Mouse (Mus musculus) liver, embryonic 14.5 days (tissue): ENCODE measurements at regions not wholly inside any gene's neighbourhood (a gene's known extent, or its start where the extent isn't known, plus 50 kb on each side); places are given as distances from the start of the nearest gene placed in this dataset.

Experiments used
- ATAC-seq: fragments of 200-750 bp; cut with Nextera tagmentation; 2 replicates; pipeline ENCODE4 v1.8.0; 2017; ENCODE audit warnings: moderate number of reproducible peaks, mild to moderate bottlenecking, moderate library complexity; ENCODE audit not compliant: insufficient read depth
- DNase-seq, 3 experiments: peaks; one replicate each; pipeline ENCODE4 v3.0.0-alpha.2; 2012 to 2013; ENCODE audit warnings: low read depth in 3 of 3, low spot score in 3 of 3
- H3K27ac ChIP-seq: fragments of 300-500 bp; sonication (generic); 2 replicates; pipeline ENCODE4 v1.5.1; 2014; ENCODE audit warnings: moderate library complexity, mild to moderate bottlenecking, control low read depth, inconsistent platforms
- H3K27me3 ChIP-seq: fragments of 300-500 bp; sonication (generic); 2 replicates; pipeline ENCODE4 v1.6.1; 2014; ENCODE audit warnings: mild to moderate bottlenecking, low read length, moderate library complexity; ENCODE audit not compliant: control insufficient read depth, insufficient read depth
- H3K36me3 ChIP-seq: fragments of 300-500 bp; sonication (generic); replicated peaks from 2 replicates; pipeline ENCODE4 v1.6.1; 2014; ENCODE audit warnings: low read depth; ENCODE audit not compliant: control insufficient read depth, insufficient read depth
- H3K4me1 ChIP-seq, 2 experiments: fragments of 200-500 bp in 1 of 2; fragments of 300-500 bp in 1 of 2; sonication (generic) in 1 of 2; replicated peaks; 2 replicates each; pipeline ENCODE4 v1.6.1; 2012 to 2014; ENCODE audit warnings: antibody characterized with exemption in 1 of 2, inconsistent platforms in 1 of 2, low read length in 1 of 2; ENCODE audit not compliant: control insufficient read depth in 2 of 2, insufficient read depth in 2 of 2
- H3K4me2 ChIP-seq: fragments of 300-500 bp; sonication (generic); 2 replicates; pipeline ENCODE4 v1.6.1; 2014; ENCODE audit warnings: low read depth, mild to moderate bottlenecking, control low read depth, moderate library complexity
- H3K4me3 ChIP-seq, 2 experiments: fragments of 200-500 bp in 1 of 2; fragments of 300-500 bp in 1 of 2; sonication (generic) in 1 of 2; 2 replicates each; pipeline ENCODE4 v1.5.1; 2012 to 2014; ENCODE audit warnings: low read depth in 2 of 2, low read length in 2 of 2, mild to moderate bottlenecking in 2 of 2, control low read depth in 1 of 2, inconsistent platforms in 1 of 2, moderate library complexity in 1 of 2; ENCODE audit not compliant: insufficient read depth in 1 of 2
- H3K9ac ChIP-seq: fragments of 300-500 bp; sonication (generic); replicated peaks from 2 replicates; pipeline ENCODE4 v1.6.1; 2014; ENCODE audit warnings: mild to moderate bottlenecking, control low read depth, moderate library complexity
- H3K9me3 ChIP-seq: fragments of 300-500 bp; sonication (generic); 2 replicates; pipeline ENCODE4 v1.6.1; 2016; ENCODE audit warnings: low read length, mixed read lengths; ENCODE audit not compliant: control insufficient read depth
- CTCF ChIP-seq: IDR thresholded peaks from 2 replicates; pipeline ENCODE4 v1.5.1; 2016; ENCODE audit warnings: antibody characterized with exemption, low read depth, control low read depth
- EP300 ChIP-seq: IDR thresholded peaks from 2 replicates; pipeline ENCODE4 v1.6.1; 2016; ENCODE audit warnings: antibody characterized with exemption, low read depth
- WGBS: fragments of 180-500 bp; shearing (Covaris S2); extraction: QIAGEN DNeasy Blood & Tissue Kit; methylation state at CpG from one replicate; pipeline ENCODE4 v1.1.7; 2014; ENCODE audit not compliant: insufficient replicate concordance; 5-methylcytosine and 5-hydroxymethylcytosine counted together

DNA sequence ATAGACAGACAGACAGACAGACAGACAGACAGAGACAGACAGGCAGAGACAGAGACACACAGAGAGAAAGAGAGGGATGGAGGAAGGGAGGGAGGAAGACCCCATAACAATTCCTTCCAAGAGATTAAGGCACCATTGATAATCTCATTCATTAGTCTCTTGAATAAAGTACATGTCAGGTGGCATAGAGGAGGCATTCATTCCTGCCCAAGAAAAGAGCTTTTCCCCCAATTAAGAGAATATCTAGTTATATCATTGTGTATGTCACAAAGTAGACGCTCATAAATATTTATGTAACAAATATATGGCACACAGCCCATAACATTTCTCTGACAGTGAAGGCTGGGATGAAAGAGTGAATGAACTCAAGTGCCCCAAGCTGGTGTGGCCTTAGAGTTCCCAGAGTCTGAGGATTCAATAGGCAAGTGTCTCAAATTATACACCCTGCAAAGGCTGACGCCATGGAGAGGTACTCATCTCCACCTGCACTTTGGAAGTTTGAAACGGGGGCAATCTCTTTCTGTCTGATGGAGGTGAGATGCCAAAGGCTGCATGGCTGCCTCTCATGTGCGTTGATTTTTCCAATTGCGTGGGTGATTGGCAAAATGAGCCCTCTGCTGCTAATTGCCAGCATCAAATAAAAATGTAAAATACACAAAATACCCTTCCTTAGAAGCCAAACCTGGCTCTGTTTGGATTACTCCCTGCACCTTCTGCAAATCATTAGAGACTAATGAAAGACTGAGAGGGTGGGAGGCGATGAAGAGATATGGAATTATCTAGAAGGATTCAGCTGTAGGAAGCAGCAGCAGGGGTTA, 710.3 kb upstream of the Castor2 start:
- TF ChIP-seq CTCF (no peak), EP300 (no peak)
- DNase-seq (no peak), ATAC-seq (no peak)
- Histone ChIP-seq H3K4me3 (no peak overlapping the region), H3K36me3 (no peaks in the 10 kb centered on the region), H3K27ac (no peak overlapping the region), H3K4me2 (no peak overlapping the region), H3K9ac (no peak overlapping the region), H3K4me1 (no peaks in the 10 kb centered on the region), H3K27me3 (no peaks in the 10 kb centered on the region), H3K9me3 (no peaks in the 10 kb centered on the region)
- WGBS = 49% methylated on average over 6 of the region's 6 CpGs

DNA sequence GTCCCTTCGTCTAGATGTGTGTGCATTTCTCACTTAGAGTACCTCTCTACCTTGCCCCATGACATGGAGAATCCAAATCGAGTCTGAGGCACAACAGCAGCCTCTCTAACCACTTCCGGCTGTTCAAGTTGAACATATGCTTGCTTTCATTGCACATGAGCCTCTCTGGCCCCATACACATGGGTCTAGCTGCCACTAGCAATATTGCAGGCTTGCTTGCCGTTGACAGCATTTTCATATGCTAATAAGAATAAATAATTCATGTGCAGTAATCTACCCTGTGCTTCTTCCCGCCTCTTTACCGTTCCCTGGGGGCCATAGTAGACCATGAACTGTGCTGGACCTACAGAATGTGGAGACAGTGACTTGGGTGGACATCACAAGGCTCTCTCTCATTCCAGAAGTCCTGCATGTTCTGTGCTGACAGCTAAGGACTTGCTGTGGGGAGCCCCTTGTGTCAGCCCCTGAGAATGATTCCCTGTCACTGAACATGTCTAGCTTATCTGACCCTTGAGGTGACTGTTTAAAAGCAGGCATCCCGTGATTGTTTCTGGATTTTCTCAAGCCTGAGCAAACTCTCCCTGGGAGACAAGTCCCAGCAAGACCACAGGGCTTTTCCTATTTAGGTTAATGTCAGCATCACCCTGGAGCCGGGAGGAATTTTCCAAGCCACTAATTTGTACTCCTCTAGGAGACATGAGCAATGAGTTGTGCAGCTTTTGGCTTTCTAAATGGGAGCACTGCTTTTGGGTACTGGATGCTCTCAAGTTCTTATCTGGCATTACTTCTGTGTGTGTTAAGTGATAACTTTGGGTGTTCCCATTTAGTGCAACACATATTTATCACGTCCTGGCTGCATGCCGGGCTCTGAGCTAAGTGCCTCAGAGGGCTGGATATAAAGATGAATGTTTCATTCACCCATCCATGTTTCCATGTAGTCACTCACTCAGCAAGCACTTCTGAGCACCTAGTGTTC, 713.8 kb upstream of the Castor2 start:
- 50% methylated on average over 10 of the region's 10 CpGs for WGBS
- ATAC-seq = no peak
- no peaks in the 10 kb centered on the region for H3K36me3 ChIP-seq
- no peaks in the 10 kb centered on the region for H3K4me1 ChIP-seq
- no peaks in the 10 kb centered on the region for H3K9me3 ChIP-seq
- no peaks in the 10 kb centered on the region for H3K27me3 ChIP-seq
- H3K9ac ChIP-seq = no peak overlapping the region
- no peak overlapping the region for H3K4me3 ChIP-seq
- H3K4me2 ChIP-seq = no peak overlapping the region
- H3K27ac ChIP-seq = no peak overlapping the region
- no peak for DNase-seq
- TF ChIP-seq CTCF (no peak), EP300 (no peak)

DNA sequence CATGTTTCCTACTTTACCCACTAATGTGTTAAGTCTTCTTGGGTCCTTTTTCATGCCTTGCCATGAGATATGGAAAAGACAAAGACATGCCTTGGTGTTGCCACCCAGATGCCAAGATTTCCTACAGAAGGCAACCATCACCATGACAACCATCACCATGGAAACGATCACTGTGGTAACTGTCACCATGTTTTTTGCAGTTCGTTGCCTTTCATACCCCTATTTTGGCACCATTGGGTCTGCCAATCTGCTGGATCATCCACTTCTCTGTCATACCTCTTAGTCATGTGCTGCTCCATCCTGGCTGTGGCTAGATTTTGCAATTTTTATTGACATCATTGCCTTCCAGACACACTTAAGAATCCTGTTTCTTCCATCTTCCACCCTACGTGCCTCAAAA, 733.7 kb upstream of the Castor2 start:
- TF ChIP-seq CTCF = no peak
- no peak for TF ChIP-seq EP300
- Histone ChIP-seq H3K9me3 (no peaks in the 10 kb centered on the region), H3K27me3 (no peaks in the 10 kb centered on the region), H3K4me2 (no peak overlapping the region), H3K27ac (no peak overlapping the region), H3K9ac (no peak overlapping the region), H3K4me3 (no peak overlapping the region), H3K36me3 (no peaks in the 10 kb centered on the region), H3K4me1 (no peaks in the 10 kb centered on the region)
- ATAC-seq (no peak), DNase-seq (no peak)
- 67% methylated on average over 3 of the region's 3 CpGs for WGBS

DNA sequence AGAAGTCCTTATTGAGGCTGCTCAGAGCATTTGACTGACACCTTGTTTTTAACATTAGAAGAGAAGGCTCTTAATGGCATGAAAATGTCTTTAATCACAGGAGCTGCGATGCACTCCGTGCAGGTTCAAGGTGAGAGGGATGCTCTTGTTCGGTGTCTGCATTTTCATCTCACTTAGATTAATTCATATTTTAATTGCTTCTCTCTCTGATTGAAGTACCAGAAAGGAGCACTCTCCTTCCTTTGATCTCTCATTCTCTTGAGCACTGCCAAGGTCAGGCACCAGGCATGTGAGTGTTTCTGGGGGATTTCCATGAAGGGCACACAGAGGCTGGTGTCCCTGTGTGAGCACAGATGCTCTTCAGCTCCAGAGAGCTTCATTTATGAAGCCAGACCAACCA, 752.0 kb upstream of the Castor2 start:
- no peak for TF ChIP-seq CTCF
- no peak for TF ChIP-seq EP300
- Histone ChIP-seq H3K4me3 (no peak overlapping the region), H3K9ac (no peak overlapping the region), H3K27ac (no peak overlapping the region), H3K4me1 (no peaks in the 10 kb centered on the region), H3K4me2 (no peak overlapping the region), H3K27me3 (no peaks in the 10 kb centered on the region), H3K9me3 (no peaks in the 10 kb centered on the region), H3K36me3 (no peaks in the 10 kb centered on the region)
- ATAC-seq = no peak
- 64% methylated on average over 3 of the region's 3 CpGs for WGBS
- DNase-seq = no peak

DNA sequence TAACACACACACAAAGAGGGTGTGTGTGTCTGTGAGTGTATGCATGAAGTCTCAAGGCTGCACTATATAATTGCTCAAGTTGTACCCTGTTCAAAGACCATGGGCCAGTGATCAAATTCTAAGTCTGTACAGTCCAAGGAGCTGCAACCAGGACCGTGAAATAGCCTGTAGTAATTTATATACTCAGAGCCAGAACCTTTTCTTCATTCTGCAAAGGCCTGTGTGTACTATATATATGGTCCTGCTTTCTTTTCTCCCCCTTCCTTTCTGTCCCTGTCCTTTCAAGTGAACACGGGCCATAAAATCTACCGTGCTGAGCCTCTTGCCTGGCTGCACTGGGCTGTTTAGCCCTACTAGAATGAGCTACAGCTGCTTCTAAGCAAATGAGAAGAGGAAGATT, 757.5 kb upstream of the Castor2 start:
- no peaks in the 10 kb centered on the region for H3K4me1 ChIP-seq
- H3K9me3 ChIP-seq = no peaks in the 10 kb centered on the region
- no peak overlapping the region for H3K27ac ChIP-seq
- H3K4me3 ChIP-seq = no peak overlapping the region
- no peak for TF ChIP-seq EP300
- TF ChIP-seq CTCF = no peak
- no peak overlapping the region for H3K4me2 ChIP-seq
- ATAC-seq (no peak), DNase-seq (no peak)
- H3K36me3 ChIP-seq = no peaks in the 10 kb centered on the region
- H3K27me3 ChIP-seq = no peaks in the 10 kb centered on the region
- whole genome bisulfite sequencing = 58% methylated on average over 3 of the region's 3 CpGs
- no peak overlapping the region for H3K9ac ChIP-seq
